Mouse (Mus musculus): ENCODE results near the gene Jmjd7. TPM values are rescaled to one million over a fixed set of nuclear protein-coding genes. Genes with fewer than 3 reads are reported as not detected.
A peak's percentile ranks its signal among the peaks of the same experiment; 100 is the strongest.

The Jmjd7 gene
- total RNA-seq, 1 experiment from 2014 or later = 6.1 TPM

- no peak for ATAC-seq (replicated peaks in 1 of 2; ENCODE audit: insufficient read depth in 1 of 2, low FRiP score in 2 of 2, low TSS enrichment in 1 of 2, low read depth in 1 of 2, poor library complexity in 2 of 2, severe bottlenecking in 2 of 2)
These were observed 19.4 kb downstream of the Jmjd7 start for GRCm38 (mm10) chr2:120046486-120047310.

- ATAC-seq (replicated peaks in 1 of 2; ENCODE audit: insufficient read depth in 1 of 2, low FRiP score in 2 of 2, low TSS enrichment in 1 of 2, low read depth in 1 of 2, poor library complexity in 2 of 2, severe bottlenecking in 2 of 2) = no peak
These were observed 20.9 kb downstream of the Jmjd7 start for GRCm38 (mm10) chr2:120048173-120048572.

- ATAC-seq (replicated peaks in 1 of 2; ENCODE audit: insufficient read depth in 1 of 2, low FRiP score in 2 of 2, low TSS enrichment in 1 of 2, low read depth in 1 of 2, poor library complexity in 2 of 2, severe bottlenecking in 2 of 2) = peak in 1 of 2 experiments; percentile 46; a peak in 1 of 4 replicates
These were observed 22.5 kb downstream of the Jmjd7 start for GRCm38 (mm10) chr2:120049632-120050274.

- ATAC-seq (replicated peaks in 1 of 2; ENCODE audit: insufficient read depth in 1 of 2, low FRiP score in 2 of 2, low TSS enrichment in 1 of 2, low read depth in 1 of 2, poor library complexity in 2 of 2, severe bottlenecking in 2 of 2) = no peak
These were observed 24.1 kb downstream of the Jmjd7 start for GRCm38 (mm10) chr2:120051405-120051804.

GRCm38 (mm10) chr2:120054771-120055552 is 27.7 kb downstream of the Jmjd7 start:
- no peak for ATAC-seq (replicated peaks in 1 of 2; ENCODE audit: insufficient read depth in 1 of 2, low FRiP score in 2 of 2, low TSS enrichment in 1 of 2, low read depth in 1 of 2, poor library complexity in 2 of 2, severe bottlenecking in 2 of 2)

GRCm38 (mm10) chr2:120055923-120056322 is 28.6 kb downstream of the Jmjd7 start:
- ATAC-seq (replicated peaks in 1 of 2; ENCODE audit: insufficient read depth in 1 of 2, low FRiP score in 2 of 2, low TSS enrichment in 1 of 2, low read depth in 1 of 2, poor library complexity in 2 of 2, severe bottlenecking in 2 of 2) = no peak

- no peak for ATAC-seq (replicated peaks in 1 of 2; ENCODE audit: insufficient read depth in 1 of 2, low FRiP score in 2 of 2, low TSS enrichment in 1 of 2, low read depth in 1 of 2, poor library complexity in 2 of 2, severe bottlenecking in 2 of 2)
These were observed 31.5 kb downstream of the Jmjd7 start for GRCm38 (mm10) chr2:120058818-120059217.

GRCm38 (mm10) chr2:120059466-120059865 is 32.2 kb downstream of the Jmjd7 start:
- ATAC-seq (replicated peaks in 1 of 2; ENCODE audit: insufficient read depth in 1 of 2, low FRiP score in 2 of 2, low TSS enrichment in 1 of 2, low read depth in 1 of 2, poor library complexity in 2 of 2, severe bottlenecking in 2 of 2) = no peak

- no peak for ATAC-seq (replicated peaks in 1 of 2; ENCODE audit: insufficient read depth in 1 of 2, low FRiP score in 2 of 2, low TSS enrichment in 1 of 2, low read depth in 1 of 2, poor library complexity in 2 of 2, severe bottlenecking in 2 of 2)
These were observed 32.9 kb downstream of the Jmjd7 start for GRCm38 (mm10) chr2:120060190-120060589.

GRCm38 (mm10) chr2:120060651-120061050 is 33.4 kb downstream of the Jmjd7 start:
- no peak for ATAC-seq (replicated peaks in 1 of 2; ENCODE audit: insufficient read depth in 1 of 2, low FRiP score in 2 of 2, low TSS enrichment in 1 of 2, low read depth in 1 of 2, poor library complexity in 2 of 2, severe bottlenecking in 2 of 2)

GRCm38 (mm10) chr2:120062248-120062647 is 35.0 kb downstream of the Jmjd7 start:
- ATAC-seq (replicated peaks in 1 of 2; ENCODE audit: insufficient read depth in 1 of 2, low FRiP score in 2 of 2, low TSS enrichment in 1 of 2, low read depth in 1 of 2, poor library complexity in 2 of 2, severe bottlenecking in 2 of 2) = no peak

- no peak for ATAC-seq (replicated peaks in 1 of 2; ENCODE audit: insufficient read depth in 1 of 2, low FRiP score in 2 of 2, low TSS enrichment in 1 of 2, low read depth in 1 of 2, poor library complexity in 2 of 2, severe bottlenecking in 2 of 2)
These were observed 37.4 kb downstream of the Jmjd7 start for GRCm38 (mm10) chr2:120064639-120065038.

- ATAC-seq (replicated peaks in 1 of 2; ENCODE audit: insufficient read depth in 1 of 2, low FRiP score in 2 of 2, low TSS enrichment in 1 of 2, low read depth in 1 of 2, poor library complexity in 2 of 2, severe bottlenecking in 2 of 2) = no peak
These were observed 38.0 kb downstream of the Jmjd7 start for GRCm38 (mm10) chr2:120065243-120065642.

- ATAC-seq (replicated peaks in 1 of 2; ENCODE audit: insufficient read depth in 1 of 2, low FRiP score in 2 of 2, low TSS enrichment in 1 of 2, low read depth in 1 of 2, poor library complexity in 2 of 2, severe bottlenecking in 2 of 2) = no peak
These were observed 38.9 kb downstream of the Jmjd7 start for GRCm38 (mm10) chr2:120066224-120066623.

GRCm38 (mm10) chr2:120068555-120069465 is 41.5 kb downstream of the Jmjd7 start:
- peak; percentile 34 to 55; a peak in 3 of 4 replicates for ATAC-seq (replicated peaks in 1 of 2; ENCODE audit: insufficient read depth in 1 of 2, low FRiP score in 2 of 2, low TSS enrichment in 1 of 2, low read depth in 1 of 2, poor library complexity in 2 of 2, severe bottlenecking in 2 of 2)

- ATAC-seq (replicated peaks in 1 of 2; ENCODE audit: insufficient read depth in 1 of 2, low FRiP score in 2 of 2, low TSS enrichment in 1 of 2, low read depth in 1 of 2, poor library complexity in 2 of 2, severe bottlenecking in 2 of 2) = no peak
These were observed 42.2 kb downstream of the Jmjd7 start for GRCm38 (mm10) chr2:120069466-120069990.

- no peak for ATAC-seq (replicated peaks in 1 of 2; ENCODE audit: insufficient read depth in 1 of 2, low FRiP score in 2 of 2, low TSS enrichment in 1 of 2, low read depth in 1 of 2, poor library complexity in 2 of 2, severe bottlenecking in 2 of 2)
These were observed 46.8 kb downstream of the Jmjd7 start for GRCm38 (mm10) chr2:120074096-120074495.
